Mouse (Mus musculus) lung, embryonic 15.5 days (tissue): ENCODE results near the gene Hipk3. TPM values are rescaled to one million over a fixed set of nuclear protein-coding genes. Genes with fewer than 3 reads are reported as not detected.

ENCODE experiments used
- ATAC-seq: fragments of 200-750 bp; cut with Nextera tagmentation; 2 replicates; pipeline ENCODE4 v1.8.0; 2017; ENCODE audit warnings: moderate number of reproducible peaks, borderline replicate concordance; ENCODE audit not compliant: low FRiP score, low TSS enrichment; ENCODE audit errors: extremely low read depth
- H3K27ac ChIP-seq: fragments of 300-500 bp; sonication (generic); 2 replicates; pipeline ENCODE4 v1.5.1; 2015; ENCODE audit warnings: moderate library complexity, mild to moderate bottlenecking, inconsistent platforms
- H3K27me3 ChIP-seq: fragments of 300-500 bp; sonication (generic); 2 replicates; pipeline ENCODE4 v1.6.1; 2015; ENCODE audit warnings: inconsistent platforms
- H3K36me3 ChIP-seq: fragments of 300-500 bp; sonication (generic); 2 replicates; pipeline ENCODE4 v1.6.1; 2015; ENCODE audit warnings: inconsistent platforms
- H3K4me1 ChIP-seq: fragments of 300-500 bp; sonication (generic); 2 replicates; pipeline ENCODE4 v1.6.1; 2015; ENCODE audit warnings: inconsistent platforms
- H3K4me2 ChIP-seq: fragments of 300-500 bp; sonication (generic); 2 replicates; pipeline ENCODE4 v1.6.1; 2015; ENCODE audit warnings: inconsistent platforms, mild to moderate bottlenecking, moderate library complexity
- H3K4me3 ChIP-seq: fragments of 300-500 bp; sonication (generic); 2 replicates; pipeline ENCODE4 v1.5.1; 2015; ENCODE audit warnings: mild to moderate bottlenecking, inconsistent platforms
- H3K9ac ChIP-seq: fragments of 300-500 bp; sonication (generic); 2 replicates; pipeline ENCODE4 v1.6.1; 2015; ENCODE audit warnings: inconsistent platforms
- H3K9me3 ChIP-seq: fragments of 300-500 bp; sonication (generic); 2 replicates; pipeline ENCODE4 v1.6.1; 2016; ENCODE audit warnings: inconsistent platforms
- WGBS: fragments of 180-500 bp; shearing (Covaris S2); methylation state at CpG from one replicate; pipeline ENCODE4 v1.1.7; 2015; 5-methylcytosine and 5-hydroxymethylcytosine counted together
- polyA plus RNA-seq: library from polyadenylated mRNA; unstranded; fragments of >200 nt; fragmentation: Nextera tagmentation; extraction: Ambion mirVana; gene quantifications from 2 replicates; pipeline ENCODE4 v1.2.1, GENCODE M21; 2015

Hipk3 gene
- polyA plus RNA-seq: 16.6 and 16.8 TPM in 2 replicates

DNA sequence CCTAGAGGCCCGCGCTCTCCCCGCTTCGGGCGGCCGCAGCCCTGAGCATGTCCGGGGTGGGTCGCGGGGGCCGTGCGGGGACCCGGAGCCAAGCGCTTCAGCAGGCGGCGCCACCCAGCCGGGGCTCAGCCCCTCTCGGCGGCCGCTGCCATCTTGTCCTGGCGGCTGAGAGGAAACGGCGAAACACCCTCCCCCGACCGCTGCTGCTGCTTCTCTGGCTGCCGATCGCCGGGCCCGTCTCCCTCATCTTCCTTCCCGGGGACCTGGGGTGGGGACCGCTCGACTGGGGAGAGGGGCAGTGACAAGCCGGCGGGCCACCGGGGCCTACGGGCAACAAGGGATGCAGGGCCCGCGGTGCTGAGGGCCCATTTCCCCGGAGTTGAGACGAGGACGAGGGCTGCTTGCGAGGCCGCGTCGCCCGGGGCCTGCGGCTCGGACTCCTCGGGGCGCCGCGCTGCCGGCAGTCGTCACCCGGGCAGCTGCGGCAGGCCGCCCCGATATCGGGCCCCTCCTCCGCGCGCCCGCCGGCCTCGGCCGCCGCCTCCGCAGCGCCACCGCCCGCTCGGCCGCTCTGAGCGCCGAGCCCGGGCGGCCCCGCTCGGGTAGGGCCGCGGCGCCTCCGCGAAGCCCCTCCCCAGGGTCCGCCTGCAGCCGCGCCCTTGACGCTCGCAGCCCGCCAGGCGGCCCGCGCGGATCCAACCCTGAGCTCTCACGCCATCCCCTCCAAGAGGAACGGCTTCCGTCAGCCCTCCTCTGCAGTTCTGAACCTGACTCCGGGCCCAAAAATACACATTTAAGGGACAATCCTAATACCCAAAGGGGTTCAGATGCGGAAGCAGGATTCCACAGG lies at the start of gene Hipk3:
Gene Hipk3, minus strand, starts transcription at position 496 of the 850 bp plus-strand sequence.
- peak within 1 kb of the TSS; percentile 67 for H3K4me2 ChIP-seq
- H3K27ac ChIP-seq: peak within 1 kb of the TSS; percentile 100
- no peaks in the 10 kb centered on the region for H3K9me3 ChIP-seq
- no peaks in the 10 kb centered on the region for H3K36me3 ChIP-seq
- peak within 1 kb of the TSS; percentile 97 for H3K4me3 ChIP-seq
- H3K9ac ChIP-seq: peak within 1 kb of the TSS; percentile 100
- peak; percentile 95 for ATAC-seq
- H3K4me1 ChIP-seq: peaks cover 42% of the 10 kb centered on the region
- no peaks in the 10 kb centered on the region for H3K27me3 ChIP-seq
- under 1% methylated on average over 94 of the region's 98 CpGs for WGBS

DNA sequence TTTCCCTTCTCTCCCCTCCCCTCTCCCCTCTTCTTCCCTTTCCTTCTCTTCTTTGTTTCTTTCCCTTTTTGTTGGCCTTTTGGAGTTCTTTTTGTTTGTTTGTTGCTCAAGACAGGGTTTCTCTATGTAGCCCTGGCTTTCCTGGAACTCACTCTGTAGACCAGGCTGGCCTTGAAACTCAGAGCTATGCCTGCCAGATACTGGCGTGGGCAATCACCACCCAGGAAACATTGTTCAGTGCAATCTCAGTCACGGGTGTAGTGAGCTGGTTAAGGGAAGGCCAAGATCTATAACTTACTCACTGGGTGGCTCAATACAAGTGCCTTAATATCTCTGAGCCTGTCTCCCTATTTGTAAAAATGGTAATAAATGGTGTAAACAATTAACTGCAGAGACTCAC lies 46.0 kb upstream of the Hipk3 start:
- Histone ChIP-seq H3K27me3 (no peaks in the 10 kb centered on the region), H3K9ac (no peak overlapping the region), H3K36me3 (no peaks in the 10 kb centered on the region), H3K27ac (no peak overlapping the region), H3K4me3 (no peak overlapping the region), H3K4me2 (no peak overlapping the region), H3K9me3 (no peaks in the 10 kb centered on the region), H3K4me1 (no peaks in the 10 kb centered on the region)
- 46% methylated on average over 2 of the region's 2 CpGs for WGBS
- ATAC-seq: no peak

DNA sequence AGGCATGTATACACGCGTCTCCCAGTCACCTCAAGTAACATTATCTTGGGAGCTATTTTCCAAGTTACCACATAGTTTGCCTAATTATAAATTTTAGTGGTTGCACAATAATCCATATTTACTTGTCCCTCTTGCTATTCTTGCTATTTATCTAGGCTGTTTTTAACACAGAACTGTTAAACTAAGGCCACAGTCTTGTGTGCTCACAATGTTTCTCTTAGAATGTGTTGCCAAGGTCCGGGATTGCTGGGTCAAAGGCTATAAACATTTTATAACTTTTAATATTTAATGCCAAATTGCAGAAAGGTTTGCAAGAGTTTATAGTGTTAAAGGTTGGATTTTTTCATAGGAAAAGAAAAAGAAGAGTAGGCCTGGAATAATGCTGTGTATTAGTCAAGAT lies 40.5 kb upstream of the Hipk3 start:
- no peaks in the 10 kb centered on the region for H3K36me3 ChIP-seq
- no peak overlapping the region for H3K4me2 ChIP-seq
- no peaks in the 10 kb centered on the region for H3K27me3 ChIP-seq
- H3K9ac ChIP-seq: no peak overlapping the region
- 79% methylated on average over 3 of the region's 3 CpGs for WGBS
- H3K4me1 ChIP-seq: no peaks in the 10 kb centered on the region
- H3K27ac ChIP-seq: no peak overlapping the region
- ATAC-seq: no peak
- no peak overlapping the region for H3K4me3 ChIP-seq
- no peaks in the 10 kb centered on the region for H3K9me3 ChIP-seq

DNA sequence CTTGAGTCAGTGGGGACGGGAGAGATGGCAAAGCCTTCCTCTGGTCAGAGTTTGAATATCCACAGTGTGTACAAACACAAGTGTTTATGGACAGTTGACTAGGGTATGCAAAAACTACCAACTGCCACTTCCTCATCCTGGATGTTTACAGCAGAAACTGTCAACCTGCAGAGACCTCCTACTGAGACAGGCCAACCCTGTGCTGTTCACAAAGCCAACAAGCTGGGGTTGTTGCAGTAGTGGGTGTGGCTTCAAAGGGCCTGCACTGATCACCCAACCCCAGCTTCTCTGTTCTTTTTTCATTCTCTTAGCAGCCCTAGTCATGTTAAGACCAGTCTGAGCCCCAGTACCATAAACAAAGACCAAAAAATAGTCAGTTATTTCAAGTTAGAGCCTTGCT lies 38.3 kb upstream of the Hipk3 start:
- Histone ChIP-seq H3K27me3 (no peaks in the 10 kb centered on the region), H3K9me3 (no peaks in the 10 kb centered on the region), H3K27ac (no peak overlapping the region), H3K4me3 (no peak overlapping the region), H3K4me2 (no peak overlapping the region), H3K9ac (no peak overlapping the region), H3K4me1 (no peaks in the 10 kb centered on the region), H3K36me3 (no peaks in the 10 kb centered on the region)
- ATAC-seq: no peak
- WGBS: 53% methylated on average over 1 of the region's 1 CpGs

DNA sequence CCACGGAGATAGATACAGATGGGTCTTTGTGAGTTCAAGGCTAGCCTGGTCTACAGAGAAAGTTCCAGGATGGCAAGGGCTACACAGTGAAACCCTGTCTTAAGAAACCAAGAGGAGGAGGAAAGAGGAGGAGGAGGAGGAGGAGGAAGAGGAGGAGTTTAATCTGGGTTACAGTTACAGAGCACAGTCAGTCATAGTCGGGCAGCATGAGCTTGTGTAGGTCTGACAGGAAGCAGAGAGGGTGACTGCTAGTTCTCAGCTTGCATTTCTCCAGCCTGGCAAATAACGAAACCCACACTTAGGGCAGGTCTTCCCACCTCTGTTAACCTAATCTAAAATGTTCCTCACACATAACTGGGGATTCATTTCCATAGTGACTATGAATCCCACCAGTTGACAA lies 32.3 kb upstream of the Hipk3 start:
- Histone ChIP-seq H3K27me3 (no peaks in the 10 kb centered on the region), H3K9me3 (no peaks in the 10 kb centered on the region), H3K4me3 (no peak overlapping the region), H3K9ac (no peak overlapping the region), H3K27ac (no peak overlapping the region), H3K4me1 (peaks cover 8% of the 10 kb centered on the region; the same call in 1 of the 2 replicates), H3K4me2 (no peak overlapping the region), H3K36me3 (no peaks in the 10 kb centered on the region)
- WGBS: 58% methylated on average over 3 of the region's 3 CpGs
- ATAC-seq: no peak

DNA sequence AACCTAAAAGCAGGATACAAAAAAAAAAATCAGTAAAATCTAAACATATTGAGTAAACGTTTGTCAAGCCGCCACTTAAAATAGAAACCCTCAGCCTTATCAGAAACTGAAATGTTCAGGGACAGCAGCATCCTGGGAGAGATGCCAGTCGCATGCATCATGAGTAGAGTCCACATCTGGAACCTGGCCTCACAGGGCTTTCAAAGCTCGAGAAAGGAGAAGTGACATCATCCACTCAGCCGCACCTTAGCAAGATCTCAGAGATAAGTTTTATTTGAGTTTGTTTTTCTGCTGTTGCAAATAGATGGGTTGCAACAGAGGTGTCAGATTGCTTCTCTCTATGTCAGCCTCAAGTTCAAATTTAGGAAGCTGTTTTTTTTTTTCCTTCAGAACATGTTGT lies 31.3 kb upstream of the Hipk3 start:
- 10% methylated on average over 5 of the region's 5 CpGs for WGBS
- Histone ChIP-seq H3K4me2 (no peak overlapping the region), H3K27me3 (no peaks in the 10 kb centered on the region), H3K27ac (no peak overlapping the region), H3K9me3 (no peaks in the 10 kb centered on the region), H3K4me1 (peaks cover 8% of the 10 kb centered on the region; the same call in 1 of the 2 replicates), H3K4me3 (no peak overlapping the region), H3K36me3 (no peaks in the 10 kb centered on the region), H3K9ac (no peak overlapping the region)
- no peak for ATAC-seq

DNA sequence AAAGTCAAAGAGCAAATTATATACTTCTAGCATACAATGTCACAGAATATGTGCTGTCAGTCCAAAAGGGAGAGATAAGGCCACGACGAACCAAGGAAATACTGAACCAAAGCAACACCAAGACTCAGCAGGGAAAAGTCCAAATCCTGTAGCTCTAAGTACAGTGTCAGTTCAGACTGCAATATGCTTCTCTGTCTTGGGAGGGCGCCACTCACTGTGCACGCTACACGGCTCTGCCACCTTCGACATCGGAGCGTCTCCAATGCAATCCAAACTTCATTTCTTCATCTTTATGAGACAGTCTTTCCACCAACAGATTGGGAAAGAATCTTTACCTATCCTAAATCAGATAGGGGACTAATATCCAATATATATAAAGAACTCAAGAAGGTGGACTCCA lies 17.4 kb upstream of the Hipk3 start:
- Histone ChIP-seq H3K27me3 (no peaks in the 10 kb centered on the region), H3K4me1 (no peaks in the 10 kb centered on the region), H3K4me2 (no peak overlapping the region), H3K27ac (no peak overlapping the region), H3K9me3 (no peaks in the 10 kb centered on the region), H3K4me3 (no peak overlapping the region), H3K36me3 (no peaks in the 10 kb centered on the region), H3K9ac (no peak overlapping the region)
- 84% methylated on average over 8 of the region's 8 CpGs for WGBS
- no peak for ATAC-seq

DNA sequence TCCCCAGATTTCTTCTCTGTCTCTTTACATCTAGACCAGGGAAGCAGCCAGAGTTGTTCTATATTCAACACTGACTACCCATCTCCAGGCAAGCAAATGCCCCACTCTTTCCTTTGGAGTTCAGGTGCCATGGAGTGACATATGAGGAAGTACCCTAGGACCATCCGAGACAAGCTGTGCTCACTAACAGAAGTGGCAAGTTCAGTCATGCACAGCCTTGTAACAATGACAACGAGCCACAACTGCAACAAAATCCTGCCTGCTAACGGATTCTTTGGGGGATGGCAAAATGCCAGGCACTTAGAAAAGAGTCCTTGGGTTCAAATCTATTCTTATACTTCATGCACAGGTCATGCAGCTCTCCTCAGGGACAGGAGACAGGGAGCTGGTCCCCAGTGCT lies 8.1 kb upstream of the Hipk3 start:
- Histone ChIP-seq H3K4me1 (0 out of 2 replicates have a peak, but pooled peaks cover 8% of the 10 kb centered on the region), H3K4me2 (no peak overlapping the region), H3K27me3 (no peaks in the 10 kb centered on the region), H3K36me3 (no peaks in the 10 kb centered on the region), H3K27ac (no peak overlapping the region), H3K9me3 (no peaks in the 10 kb centered on the region), H3K4me3 (no peak overlapping the region), H3K9ac (no peak overlapping the region)
- ATAC-seq: no peak
- 43% methylated on average over 3 of the region's 3 CpGs for WGBS

DNA sequence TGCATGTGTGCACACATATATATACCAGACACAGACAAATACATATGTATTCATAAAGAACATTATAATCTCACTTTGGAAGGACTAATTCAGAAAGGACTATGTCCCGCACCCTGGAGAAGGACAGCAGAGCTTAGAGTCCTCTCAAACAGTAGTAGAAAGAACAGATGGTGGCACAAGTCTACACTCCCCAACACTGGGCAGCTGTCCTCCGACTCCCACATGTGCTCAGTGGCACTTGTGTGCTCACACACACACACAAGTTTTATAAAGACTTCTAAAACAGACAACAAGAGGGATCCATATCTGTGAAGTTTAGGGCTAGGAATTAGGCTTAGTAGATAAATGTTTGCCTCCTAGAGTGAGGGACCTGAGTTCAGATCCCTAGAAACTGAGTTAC lies 6.8 kb upstream of the Hipk3 start:
- ATAC-seq: no peak
- H3K36me3 ChIP-seq: no peaks in the 10 kb centered on the region
- H3K9ac ChIP-seq: no peak overlapping the region
- 85% methylated on average over 2 of the region's 2 CpGs for WGBS
- H3K4me1 ChIP-seq: peaks cover 13% of the 10 kb centered on the region; the same call in 1 of the 2 replicates
- H3K27me3 ChIP-seq: no peaks in the 10 kb centered on the region
- no peaks in the 10 kb centered on the region for H3K9me3 ChIP-seq
- H3K4me3 ChIP-seq: no peak overlapping the region
- H3K4me2 ChIP-seq: no peak overlapping the region
- no peak overlapping the region for H3K27ac ChIP-seq

DNA sequence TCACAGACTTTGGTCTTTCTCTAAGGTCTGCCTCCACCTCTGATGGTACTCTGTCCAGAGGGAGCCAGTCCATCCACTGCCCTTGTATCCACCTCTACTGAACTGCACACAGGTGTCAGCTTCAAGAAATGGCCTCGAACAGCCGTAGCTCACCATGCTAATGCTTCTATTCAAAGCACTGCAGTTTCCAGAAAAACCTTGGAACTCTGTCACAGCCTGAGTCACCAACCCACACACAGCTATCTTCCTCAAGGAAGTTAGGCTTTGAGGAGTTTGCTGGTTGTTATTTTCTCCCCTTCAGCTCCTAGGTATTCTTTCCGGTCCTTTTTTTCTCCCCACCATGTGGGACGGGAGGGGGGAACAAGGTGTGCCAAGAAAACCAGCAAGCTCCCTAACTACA lies 3.5 kb upstream of the Hipk3 start:
- H3K4me2 ChIP-seq: no peak overlapping the region
- no peak for ATAC-seq
- no peak overlapping the region for H3K4me3 ChIP-seq
- H3K4me1 ChIP-seq: peaks cover 28% of the 10 kb centered on the region
- 21% methylated on average over 4 of the region's 4 CpGs for WGBS
- no peaks in the 10 kb centered on the region for H3K9me3 ChIP-seq
- no peaks in the 10 kb centered on the region for H3K36me3 ChIP-seq
- H3K27me3 ChIP-seq: no peaks in the 10 kb centered on the region
- 0 out of 2 replicates have a peak overlapping the region, but pooled peaks have one; percentile 18 for H3K27ac ChIP-seq
- no peak overlapping the region for H3K9ac ChIP-seq

DNA sequence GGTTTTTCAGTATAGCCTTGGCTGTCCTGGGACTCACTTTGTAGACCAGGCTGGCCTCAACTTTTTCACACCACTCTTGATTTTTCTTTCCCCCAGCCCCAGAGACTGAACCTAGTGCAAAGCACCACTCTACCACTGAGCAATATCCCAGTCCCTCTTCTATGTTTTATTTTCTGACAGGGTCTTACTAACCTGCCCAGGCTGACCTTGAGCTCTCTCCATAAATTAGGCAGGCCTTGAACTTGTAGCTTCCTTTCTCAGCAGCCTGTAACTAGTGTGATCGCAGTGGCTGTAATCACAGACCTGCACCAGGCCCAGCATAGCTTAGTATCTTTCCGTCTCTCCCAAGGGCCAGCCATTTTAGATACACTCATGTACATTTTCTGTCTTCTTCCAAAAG lies 3.0 kb upstream of the Hipk3 start:
- 83% methylated on average over 2 of the region's 2 CpGs for WGBS
- no peak overlapping the region for H3K4me2 ChIP-seq
- ATAC-seq: no peak
- no peak overlapping the region for H3K27ac ChIP-seq
- no peaks in the 10 kb centered on the region for H3K9me3 ChIP-seq
- H3K4me3 ChIP-seq: no peak overlapping the region
- no peaks in the 10 kb centered on the region for H3K36me3 ChIP-seq
- peaks cover 28% of the 10 kb centered on the region for H3K4me1 ChIP-seq
- H3K27me3 ChIP-seq: no peaks in the 10 kb centered on the region
- H3K9ac ChIP-seq: no peak overlapping the region

DNA sequence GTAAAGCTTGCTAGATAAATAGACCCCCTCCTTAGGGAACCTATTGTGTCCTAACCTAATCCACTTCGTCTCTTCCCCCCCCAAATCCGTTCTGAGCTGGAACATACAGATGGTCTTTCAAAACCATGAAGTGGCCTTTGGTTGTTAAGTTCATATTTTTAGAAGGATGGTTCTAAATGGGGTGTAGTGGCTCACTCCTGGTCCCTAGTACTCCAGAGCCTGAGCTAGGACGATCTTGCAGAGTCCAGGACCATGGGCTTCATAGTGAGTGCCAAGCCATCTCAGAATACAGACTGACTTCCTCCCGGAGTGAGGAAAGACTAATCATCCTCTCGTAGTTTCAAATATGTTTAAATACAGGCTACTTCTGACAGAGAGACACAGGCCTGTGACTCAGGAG lies 2.0 kb upstream of the Hipk3 start:
- Histone ChIP-seq H3K9me3 (no peaks in the 10 kb centered on the region), H3K27ac (no peak overlapping the region), H3K9ac (no peak overlapping the region), H3K36me3 (no peaks in the 10 kb centered on the region), H3K4me1 (peaks cover 32% of the 10 kb centered on the region), H3K27me3 (no peaks in the 10 kb centered on the region), H3K4me2 (no peak overlapping the region), H3K4me3 (no peak overlapping the region)
- ATAC-seq: no peak
- 31% methylated on average over 5 of the region's 5 CpGs for WGBS
